Mouse (Mus musculus) C2C12 (cell line): ENCODE results near the gene Tmco5.

Source experiments
- CEBPB ChIP-seq: IDR thresholded peaks from one replicate; pipeline ENCODE4 v1.6.1; 2011; ENCODE audit warnings: low read depth, mild to moderate bottlenecking, control low read depth, moderate library complexity
- CTCF ChIP-seq: IDR thresholded peaks from one replicate; pipeline ENCODE4 v1.5.1; 2011; ENCODE audit not compliant: control insufficient read depth, insufficient read depth, insufficient read length
- MAX ChIP-seq: IDR thresholded peaks from one replicate; pipeline ENCODE4 v1.6.1; 2011; ENCODE audit warnings: mild to moderate bottlenecking, control low read depth
- MYOD1 ChIP-seq: IDR thresholded peaks from one replicate; pipeline ENCODE4 v1.6.1; 2011; ENCODE audit warnings: low read depth; ENCODE audit not compliant: control insufficient read depth, insufficient read length
- USF1 ChIP-seq: IDR thresholded peaks from one replicate; pipeline ENCODE4 v1.6.1; 2011; ENCODE audit warnings: low read depth, mild to moderate bottlenecking, control low read depth, moderate library complexity

DNA sequence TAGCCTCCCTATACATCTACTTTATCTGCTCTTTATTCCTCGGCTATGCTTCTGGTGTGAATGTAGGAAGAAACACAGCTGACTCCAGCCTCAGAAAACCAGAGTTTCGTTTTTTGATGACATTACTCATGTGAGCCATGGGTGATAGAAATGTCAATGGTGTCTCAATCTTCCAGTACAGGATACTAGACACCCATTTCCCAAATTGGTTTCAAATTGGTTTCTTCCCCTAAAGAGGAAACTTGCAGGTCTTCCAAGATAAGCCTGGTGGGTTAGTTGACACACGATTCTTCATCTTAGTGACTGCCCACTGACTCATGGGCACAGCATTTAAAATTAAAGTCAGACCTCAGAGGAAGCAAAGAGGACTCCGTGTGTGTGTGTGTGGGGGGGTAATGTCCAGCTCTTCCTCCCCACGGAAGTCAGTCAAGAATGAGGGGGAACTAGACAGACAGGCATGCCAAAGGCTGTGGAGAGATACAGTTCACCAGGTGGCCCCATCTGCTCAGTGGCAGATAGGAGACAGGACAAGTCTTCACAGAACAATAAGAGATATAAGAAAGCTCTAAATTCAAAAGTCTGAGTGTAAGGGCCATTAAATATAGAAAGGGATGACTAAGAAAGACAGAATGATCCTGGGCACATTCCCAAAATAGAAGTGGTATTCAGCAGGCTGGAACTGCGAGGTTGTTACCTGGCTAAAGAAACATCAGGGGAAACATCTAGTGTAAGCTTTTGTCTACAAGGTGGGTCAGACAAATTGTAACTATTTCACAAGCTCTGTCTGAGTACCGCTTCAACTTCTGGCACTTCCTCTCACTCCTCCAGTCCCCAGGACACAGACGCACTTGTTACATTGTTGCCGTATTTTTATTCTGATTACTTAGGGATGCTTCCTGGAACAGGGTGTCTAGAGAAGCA lies 44.3 kb downstream of the Tmco5 start:
- TF ChIP-seq CTCF (no peak), MYOD1 (no peak), USF1 (no peak), CEBPB (no peak), MAX (peak; percentile 43)
